Mouse (Mus musculus) frontal cortex, adult 2 months (tissue): ENCODE measurements at regions not wholly inside any gene's neighbourhood (a gene's known extent, or its start where the extent isn't known, plus 50 kb on each side); places are given as distances from the start of the nearest gene placed in this dataset.

Experiments used
- DNase-seq, 2 experiments: peaks; one replicate each; pipeline ENCODE4 v3.0.0; 2022; ENCODE audit warnings: low spot score in 1 of 2; ENCODE audit errors: extremely low spot score in 1 of 2

DNA sequence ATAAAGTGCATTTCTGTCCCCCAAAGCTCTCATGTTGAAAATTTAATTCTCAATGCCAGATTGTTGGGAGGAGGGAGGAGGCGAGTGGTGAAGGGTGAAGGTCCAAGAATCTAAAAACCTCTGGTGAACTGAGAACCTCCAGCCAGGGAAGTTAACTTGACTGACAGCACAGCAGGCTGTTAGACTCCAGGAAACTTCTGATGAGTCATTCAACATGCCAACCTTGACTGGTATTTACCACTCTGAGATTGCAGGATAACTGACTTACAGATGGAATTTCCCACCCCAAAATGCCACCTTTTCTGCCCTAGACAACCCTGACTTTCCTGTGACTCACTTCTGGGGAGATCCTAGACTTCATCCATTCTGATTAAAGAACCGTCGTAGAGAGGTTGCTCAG, 58.6 kb upstream of the Prdm8 start:
- no peak for DNase-seq

- DNase-seq, result peak; percentile 10 to 60
Observed at GRCm38 (mm10) chr5:98106261-98106660, 60.7 kb upstream of the Prdm8 start.

DNA sequence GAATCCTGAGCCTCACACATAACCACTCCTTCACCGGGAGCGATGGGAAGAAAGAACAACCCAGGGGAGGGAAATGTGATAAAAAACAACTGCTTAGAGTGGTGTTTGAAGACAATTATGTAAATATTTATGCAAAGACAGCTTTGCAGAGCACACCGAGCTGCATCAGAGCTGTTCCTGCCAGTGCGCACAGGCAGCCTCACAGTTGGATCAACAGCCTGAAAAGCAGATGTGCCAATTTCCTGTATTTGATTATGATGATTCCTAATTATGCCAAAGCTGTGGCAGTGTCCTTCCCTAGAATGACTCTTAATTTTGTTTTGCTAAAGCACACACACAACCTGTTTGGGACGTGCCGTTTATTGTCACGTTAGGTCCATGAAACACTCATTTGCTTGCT, 52.6 kb upstream of the Antxr2 start:
- DNase-seq, result no peak

GRCm38 (mm10) chr5:98081204-98081603, 50.4 kb upstream of the Antxr2 start:
- DNase-seq, result peak in 1 of 2 experiments; percentile 48
